Mouse (Mus musculus): ENCODE data around the gene Dmrt1. TPM values are rescaled to one million over a fixed set of nuclear protein-coding genes. Genes with fewer than 3 reads are reported as not detected.

Dmrt1 gene
- polyA plus RNA-seq, 1 experiment from 2014 or later, result not detected

- H3K27me3 ChIP-seq (ENCODE audit: control insufficient read depth, insufficient read depth, low read length), result peaks cover 87% of the 10 kb centered on the region
- H3K27ac ChIP-seq (ENCODE audit: low read length), result no peak overlapping the region
- H3K4me3 ChIP-seq (ENCODE audit: low read length), result peak overlapping the region; percentile 49
- H3K36me3 ChIP-seq (ENCODE audit: control insufficient read depth, insufficient read depth), result no peaks in the 10 kb centered on the region
- H3K9me3 ChIP-seq (replicated peaks; ENCODE audit: control insufficient read depth, low read length), result no peaks in the 10 kb centered on the region
- H3K4me2 ChIP-seq (ENCODE audit: low read depth, low read length), result peak overlapping the region; percentile 63
- H3K4me1 ChIP-seq (ENCODE audit: control insufficient read depth, insufficient read depth, low read length), result peaks cover 18% of the 10 kb centered on the region
- peak; percentile 41; the same call in 1 of the 2 replicates for ATAC-seq (replicated peaks; ENCODE audit: extremely low read depth, insufficient read depth, low FRiP score)
- H3K9ac ChIP-seq (ENCODE audit: low read length), result no peak overlapping the region
- WGBS, result under 1% methylated on average over 41 of the region's 42 CpGs
These were observed 105.7 kb downstream of the Dmrt1 start for GRCm38 (mm10) chr19:25611116-25611515.

GRCm38 (mm10) chr19:25611876-25612805 is 106.7 kb downstream of the Dmrt1 start:
- H3K27ac ChIP-seq (ENCODE audit: low read length), result no peak overlapping the region
- no peaks in the 10 kb centered on the region for H3K9me3 ChIP-seq (replicated peaks; ENCODE audit: control insufficient read depth, low read length)
- H3K4me3 ChIP-seq (ENCODE audit: low read length), result no peak overlapping the region
- H3K9ac ChIP-seq (ENCODE audit: low read length), result no peak overlapping the region
- peaks cover 88% of the 10 kb centered on the region for H3K27me3 ChIP-seq (ENCODE audit: control insufficient read depth, insufficient read depth, low read length)
- no peak for ATAC-seq (replicated peaks; ENCODE audit: extremely low read depth, insufficient read depth, low FRiP score)
- H3K4me1 ChIP-seq (ENCODE audit: control insufficient read depth, insufficient read depth, low read length), result peaks cover 15% of the 10 kb centered on the region
- H3K4me2 ChIP-seq (ENCODE audit: low read depth, low read length), result no peak overlapping the region
- 12% methylated on average over 16 of the region's 16 CpGs for WGBS
- no peaks in the 10 kb centered on the region for H3K36me3 ChIP-seq (ENCODE audit: control insufficient read depth, insufficient read depth)

DNA sequence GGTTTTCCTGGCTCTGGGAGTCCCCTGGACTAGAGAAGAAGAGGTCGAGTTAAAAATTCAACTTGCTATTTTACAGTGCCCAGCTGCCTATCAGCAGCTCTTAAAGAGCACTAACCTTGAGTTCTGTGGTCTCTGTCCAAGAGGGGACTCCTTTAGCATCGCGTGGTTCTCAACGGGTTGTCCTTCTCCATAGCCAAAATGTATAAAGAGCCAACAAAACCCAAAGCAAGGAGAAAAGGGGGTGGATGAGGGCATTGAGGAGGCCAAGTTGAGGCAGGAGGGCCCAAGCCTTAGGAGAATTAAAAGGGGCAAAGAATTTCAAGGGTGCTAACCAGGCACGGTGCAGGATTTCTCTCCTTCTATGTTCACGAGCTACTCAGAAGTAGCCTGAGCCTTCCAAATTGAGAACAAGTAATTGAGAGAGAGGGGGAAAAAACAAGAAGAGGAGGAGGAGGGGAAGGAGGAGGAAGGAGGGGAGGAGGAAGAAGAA is 107.4 kb downstream of the Dmrt1 start:
- H3K27me3 ChIP-seq (ENCODE audit: control insufficient read depth, insufficient read depth, low read length), result peaks cover 85% of the 10 kb centered on the region
- no peaks in the 10 kb centered on the region for H3K36me3 ChIP-seq (ENCODE audit: control insufficient read depth, insufficient read depth)
- H3K4me2 ChIP-seq (ENCODE audit: low read depth, low read length), result no peak overlapping the region
- H3K4me1 ChIP-seq (ENCODE audit: control insufficient read depth, insufficient read depth, low read length), result peaks cover 15% of the 10 kb centered on the region
- no peaks in the 10 kb centered on the region for H3K9me3 ChIP-seq (replicated peaks; ENCODE audit: control insufficient read depth, low read length)
- no peak overlapping the region for H3K4me3 ChIP-seq (ENCODE audit: low read length)
- H3K27ac ChIP-seq (ENCODE audit: low read length), result no peak overlapping the region
- no peak overlapping the region for H3K9ac ChIP-seq (ENCODE audit: low read length)
- WGBS, result 7% methylated on average over 6 of the region's 6 CpGs
- no peak for ATAC-seq (replicated peaks; ENCODE audit: extremely low read depth, insufficient read depth, low FRiP score)

DNA sequence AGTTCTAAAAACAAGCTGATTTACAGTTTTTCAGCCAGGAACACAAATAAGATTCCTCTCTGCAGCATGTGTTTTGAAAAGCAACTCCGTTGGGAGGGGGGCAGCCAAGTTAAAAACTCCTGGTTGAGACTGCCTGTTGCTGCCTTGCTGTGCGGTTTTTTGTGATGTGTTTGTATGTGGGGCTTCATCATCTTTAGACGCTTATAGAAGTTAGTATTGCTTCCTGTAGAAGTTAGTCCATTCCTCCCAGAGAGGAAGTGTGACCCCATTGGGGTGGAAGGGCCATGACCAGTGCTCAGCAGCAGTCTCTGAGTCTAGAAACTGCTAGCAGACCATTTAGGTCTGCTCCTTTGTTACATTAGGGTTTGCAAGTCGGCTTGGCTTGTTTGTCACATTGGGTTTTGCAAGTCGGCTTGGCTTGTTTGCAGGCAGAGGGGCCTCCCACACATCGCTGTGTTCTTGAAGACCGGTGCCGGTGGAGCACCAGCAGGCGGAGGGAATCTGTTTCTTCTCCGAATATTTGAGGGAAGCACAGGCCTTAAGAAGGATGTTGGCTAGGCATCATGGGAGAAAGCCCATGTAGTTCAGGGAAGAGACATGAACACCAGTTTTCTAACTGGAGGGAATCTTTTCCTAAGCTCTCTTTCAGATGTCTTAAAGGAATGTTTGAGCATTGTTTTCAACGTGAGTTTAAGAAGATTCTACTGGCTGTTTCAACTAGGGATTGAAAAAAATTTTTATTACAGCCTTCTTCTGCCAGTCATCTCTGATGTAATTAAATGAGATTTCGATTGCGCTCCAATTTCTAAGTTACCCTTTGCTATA is 108.3 kb downstream of the Dmrt1 start:
- Histone ChIP-seq H3K9ac (ENCODE audit: low read length) (no peak overlapping the region), H3K27me3 (ENCODE audit: control insufficient read depth, insufficient read depth, low read length) (peaks cover 85% of the 10 kb centered on the region), H3K27ac (ENCODE audit: low read length) (no peak overlapping the region), H3K36me3 (ENCODE audit: control insufficient read depth, insufficient read depth) (no peaks in the 10 kb centered on the region), H3K9me3 (replicated peaks; ENCODE audit: control insufficient read depth, low read length) (no peaks in the 10 kb centered on the region), H3K4me3 (ENCODE audit: low read length) (no peak overlapping the region), H3K4me2 (ENCODE audit: low read depth, low read length) (no peak overlapping the region), H3K4me1 (ENCODE audit: control insufficient read depth, insufficient read depth, low read length) (peaks cover 15% of the 10 kb centered on the region)
- ATAC-seq (replicated peaks; ENCODE audit: extremely low read depth, insufficient read depth, low FRiP score), result no peak
- 11% methylated on average over 13 of the region's 13 CpGs for WGBS

DNA sequence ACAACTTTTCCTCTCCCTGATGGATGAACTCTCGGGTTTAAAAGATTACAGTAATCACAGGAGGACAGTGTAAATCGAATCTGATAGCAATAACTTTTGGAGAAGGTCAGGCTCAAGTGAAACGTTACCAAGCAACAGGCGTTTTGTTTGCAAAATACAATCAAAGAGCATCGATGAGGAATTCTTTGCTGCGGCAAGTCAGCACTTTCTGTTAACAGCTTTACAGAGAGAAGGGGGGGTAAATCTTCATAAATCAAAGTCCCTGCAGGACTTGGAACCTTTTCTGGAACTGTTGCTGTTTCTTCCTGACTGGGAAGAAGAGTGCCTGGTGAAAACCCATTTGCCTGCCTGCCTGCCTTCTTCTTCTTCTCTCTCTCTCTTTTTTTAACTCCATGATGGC is 110.5 kb downstream of the Dmrt1 start:
- Histone ChIP-seq H3K36me3 (ENCODE audit: control insufficient read depth, insufficient read depth) (no peaks in the 10 kb centered on the region), H3K27ac (ENCODE audit: low read length) (no peak overlapping the region), H3K4me3 (ENCODE audit: low read length) (no peak overlapping the region), H3K4me1 (ENCODE audit: control insufficient read depth, insufficient read depth, low read length) (peaks cover 5% of the 10 kb centered on the region), H3K9ac (ENCODE audit: low read length) (no peak overlapping the region), H3K9me3 (replicated peaks; ENCODE audit: control insufficient read depth, low read length) (no peaks in the 10 kb centered on the region), H3K4me2 (ENCODE audit: low read depth, low read length) (no peak overlapping the region), H3K27me3 (ENCODE audit: control insufficient read depth, insufficient read depth, low read length) (peaks cover 83% of the 10 kb centered on the region)
- 24% methylated on average over 6 of the region's 6 CpGs for WGBS
- ATAC-seq (replicated peaks; ENCODE audit: extremely low read depth, insufficient read depth, low FRiP score), result no peak

- peaks cover 79% of the 10 kb centered on the region for H3K27me3 ChIP-seq (ENCODE audit: control insufficient read depth, insufficient read depth, low read length)
- no peak overlapping the region for H3K27ac ChIP-seq (ENCODE audit: low read length)
- peak overlapping the region; percentile 43 for H3K4me3 ChIP-seq (ENCODE audit: low read length)
- H3K9ac ChIP-seq (ENCODE audit: low read length), result no peak overlapping the region
- no peaks in the 10 kb centered on the region for H3K9me3 ChIP-seq (replicated peaks; ENCODE audit: control insufficient read depth, low read length)
- peak overlapping the region; percentile 65 for H3K4me2 ChIP-seq (ENCODE audit: low read depth, low read length)
- peaks cover 7% of the 10 kb centered on the region for H3K4me1 ChIP-seq (ENCODE audit: control insufficient read depth, insufficient read depth, low read length)
- H3K36me3 ChIP-seq (ENCODE audit: control insufficient read depth, insufficient read depth), result no peaks in the 10 kb centered on the region
- ATAC-seq (replicated peaks; ENCODE audit: extremely low read depth, insufficient read depth, low FRiP score), result no peak
- WGBS, result 24% methylated on average over 54 of the region's 54 CpGs
These were observed 117.2 kb downstream of the Dmrt1 start for GRCm38 (mm10) chr19:25622291-25623251.

- 10% methylated on average over 9 of the region's 9 CpGs for WGBS
- Histone ChIP-seq H3K4me1 (ENCODE audit: control insufficient read depth, insufficient read depth, low read length) (no peaks in the 10 kb centered on the region), H3K4me3 (ENCODE audit: low read length) (no peak overlapping the region), H3K36me3 (ENCODE audit: control insufficient read depth, insufficient read depth) (no peaks in the 10 kb centered on the region), H3K4me2 (ENCODE audit: low read depth, low read length) (no peak overlapping the region), H3K27ac (ENCODE audit: low read length) (no peak overlapping the region), H3K27me3 (ENCODE audit: control insufficient read depth, insufficient read depth, low read length) (peaks cover 48% of the 10 kb centered on the region), H3K9ac (ENCODE audit: low read length) (no peak overlapping the region), H3K9me3 (replicated peaks; ENCODE audit: control insufficient read depth, low read length) (no peaks in the 10 kb centered on the region)
- ATAC-seq (replicated peaks; ENCODE audit: extremely low read depth, insufficient read depth, low FRiP score), result no peak
These were observed 123.1 kb downstream of the Dmrt1 start for GRCm38 (mm10) chr19:25628490-25628889.

- H3K9me3 ChIP-seq (replicated peaks; ENCODE audit: control insufficient read depth, low read length), result no peaks in the 10 kb centered on the region
- H3K27ac ChIP-seq (ENCODE audit: low read length), result no peak overlapping the region
- WGBS, result 74% methylated on average over 5 of the region's 5 CpGs
- H3K9ac ChIP-seq (ENCODE audit: low read length), result no peak overlapping the region
- H3K4me2 ChIP-seq (ENCODE audit: low read depth, low read length), result no peak overlapping the region
- H3K4me1 ChIP-seq (ENCODE audit: control insufficient read depth, insufficient read depth, low read length), result no peaks in the 10 kb centered on the region
- H3K27me3 ChIP-seq (ENCODE audit: control insufficient read depth, insufficient read depth, low read length), result peaks cover 4% of the 10 kb centered on the region; the same call in 1 of the 2 replicates
- H3K36me3 ChIP-seq (ENCODE audit: control insufficient read depth, insufficient read depth), result no peaks in the 10 kb centered on the region
- H3K4me3 ChIP-seq (ENCODE audit: low read length), result no peak overlapping the region
- ATAC-seq (replicated peaks; ENCODE audit: extremely low read depth, insufficient read depth, low FRiP score), result no peak
These were observed 129.7 kb downstream of the Dmrt1 start for GRCm38 (mm10) chr19:25635119-25635518.

Measured in heart, embryonic 16.5 days (tissue).